Mouse (Mus musculus) heart, adult 11 months (tissue): ENCODE measurements around the gene Borcs7.
"Not testable (repeated sequence)": the region's sequence is repeated elsewhere in the genome, so short reads cannot be mapped to it uniquely, and the experiment has no call there.

Experiments used
- DNase-seq: peaks from one replicate; pipeline ENCODE4 v3.0.0; 2022

Borcs7 gene

GRCm38 (mm10) chr19:46718150-46718549 lies 28.4 kb downstream of the Borcs7 start:
- DNase-seq: no peak

DNA sequence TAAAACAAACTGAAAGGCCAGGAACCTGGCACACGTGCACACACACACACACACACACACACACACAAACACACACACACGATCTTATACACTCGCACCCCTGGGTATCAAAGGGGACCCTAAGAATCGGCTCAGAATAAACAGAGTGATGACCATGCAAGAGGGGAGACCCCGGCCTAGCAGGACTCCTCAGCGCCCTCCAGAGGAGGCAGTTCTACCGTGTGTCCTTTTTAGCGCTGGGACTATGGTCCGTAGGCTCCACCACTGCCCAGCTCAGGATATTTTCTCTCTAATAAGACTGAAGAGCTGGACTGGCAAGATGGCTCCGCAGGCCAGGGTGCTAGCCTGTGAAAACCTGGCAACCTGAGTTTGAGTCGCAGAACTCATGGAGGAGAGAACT lies 34.7 kb downstream of the Borcs7 start:
- no peak for DNase-seq

- DNase-seq: no peak
These were observed 36.4 kb downstream of the Borcs7 start for GRCm38 (mm10) chr19:46726142-46726541.

DNA sequence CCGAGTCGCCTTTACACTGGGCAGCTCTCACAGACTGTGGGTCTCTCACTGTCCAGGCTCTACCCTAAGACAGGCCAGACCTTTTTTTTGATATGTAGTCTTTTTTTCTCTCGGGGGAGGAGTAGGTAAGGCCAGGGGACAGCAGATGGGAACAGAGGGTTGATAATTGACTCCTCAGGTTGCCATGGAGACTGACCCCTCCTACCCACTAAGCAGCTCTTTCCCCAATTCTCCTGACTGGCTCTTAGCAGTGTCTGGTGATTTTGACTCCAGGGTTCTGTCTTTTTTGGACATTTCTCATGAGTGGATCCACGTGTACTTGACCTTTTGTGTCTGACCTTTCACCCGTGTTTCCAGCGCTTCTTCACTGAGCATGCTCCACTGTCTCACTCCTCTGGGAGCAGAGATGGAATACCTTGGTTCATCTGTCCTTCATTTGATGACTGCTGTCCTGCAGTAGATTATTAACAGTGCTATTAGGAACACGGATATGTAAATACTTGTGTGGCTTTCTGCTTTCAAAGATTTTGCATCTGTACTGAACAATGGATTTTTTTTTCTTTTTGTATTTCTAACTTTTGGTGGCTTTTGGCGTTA lies 37.5 kb downstream of the Borcs7 start:
- DNase-seq: no peak

DNA sequence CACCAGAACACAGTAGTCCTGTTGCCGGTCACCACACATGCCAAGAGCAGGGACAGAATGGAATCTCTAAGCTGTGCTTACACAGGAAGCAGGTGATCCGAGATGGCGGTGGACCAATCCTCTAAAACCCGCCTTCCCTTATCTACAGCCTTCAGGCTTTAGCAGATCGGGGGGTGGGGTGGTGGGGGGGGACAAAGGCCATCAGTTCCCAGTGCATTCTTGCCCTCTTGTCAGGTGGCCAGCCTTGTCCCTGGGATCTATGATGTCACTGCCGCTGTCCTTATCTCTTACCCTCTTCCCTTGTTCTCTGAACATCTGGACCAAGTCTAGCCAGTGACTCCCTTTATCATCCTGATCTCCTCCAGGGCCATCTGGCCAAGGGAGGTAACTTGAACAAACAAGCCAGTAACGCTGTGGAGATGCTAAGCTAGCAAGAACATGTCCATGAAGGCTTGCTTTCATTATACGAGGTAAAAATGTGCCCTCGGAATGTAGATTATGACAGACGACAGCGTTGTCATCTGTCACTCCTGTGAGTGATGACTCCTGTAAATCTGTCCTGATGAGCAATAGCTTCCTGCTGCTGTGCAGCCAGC lies 38.3 kb downstream of the Borcs7 start:
- DNase-seq: peak; percentile 91

DNA sequence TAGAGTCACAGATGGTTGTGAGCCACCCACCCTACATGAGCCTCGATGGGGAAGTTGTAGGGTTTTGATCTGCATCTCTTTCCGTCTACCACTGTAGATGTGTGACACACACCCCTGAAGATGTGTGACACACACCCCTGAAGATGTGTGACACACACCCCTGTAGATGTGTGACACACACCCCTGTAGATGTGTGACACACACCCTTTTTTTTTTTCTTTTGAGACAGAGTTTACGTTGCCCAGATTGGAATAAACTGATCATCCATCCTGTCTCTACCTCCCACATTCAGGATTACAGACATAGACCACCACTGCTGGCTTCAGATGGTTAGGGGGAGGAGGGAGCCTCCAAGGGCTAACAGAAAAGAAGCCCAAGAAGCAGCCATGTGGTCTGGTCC lies 39.2 kb downstream of the Borcs7 start:
- DNase-seq: no peak

DNA sequence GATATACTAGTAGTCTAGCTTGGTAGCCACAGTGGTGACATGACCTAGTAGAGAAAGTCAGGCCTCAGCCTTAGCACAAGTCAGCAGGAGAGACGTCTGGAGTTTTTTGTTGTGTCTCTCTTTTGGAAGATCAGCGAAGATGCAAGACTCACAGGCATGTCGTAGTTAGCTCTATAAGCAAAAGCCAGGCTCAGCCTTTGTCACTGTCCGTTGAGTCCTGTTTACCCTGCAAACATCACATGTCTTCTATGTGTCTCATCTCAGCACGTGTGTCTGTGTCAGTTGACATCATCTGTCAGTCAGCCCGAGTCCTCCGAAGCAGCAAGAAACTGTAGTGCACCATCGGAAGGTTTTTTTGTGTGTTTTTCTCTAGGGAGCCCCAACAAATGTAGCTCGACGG lies 41.6 kb downstream of the Borcs7 start:
- DNase-seq: no peak

GRCm38 (mm10) chr19:46732673-46733072 lies 43.0 kb downstream of the Borcs7 start:
- DNase-seq: not testable (repeated sequence)

DNA sequence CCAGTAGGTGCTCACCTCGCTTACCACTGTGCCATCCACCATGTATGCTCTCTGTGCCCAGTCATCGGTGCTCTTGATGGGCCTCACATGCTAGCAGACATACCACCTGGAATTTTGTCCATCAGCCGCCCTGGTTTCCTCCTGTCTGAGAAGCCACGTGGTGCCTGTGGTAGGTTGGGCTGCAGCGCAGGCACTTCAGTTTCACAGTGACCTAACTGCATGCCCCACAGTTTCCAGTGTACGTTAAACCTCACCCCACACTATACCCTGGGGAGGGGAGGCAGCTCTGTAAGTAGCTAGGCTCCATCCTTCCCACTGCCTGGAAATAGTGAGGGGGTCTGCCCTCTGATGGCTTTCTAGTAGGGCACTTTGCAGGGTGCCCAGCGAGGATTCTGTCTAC lies 43.9 kb downstream of the Borcs7 start:
- DNase-seq: no peak

- peak; percentile 89 for DNase-seq
These were observed 45.5 kb downstream of the Borcs7 start for GRCm38 (mm10) chr19:46735241-46735640.

- DNase-seq: peak; percentile 81
These were observed 47.4 kb downstream of the Borcs7 start for GRCm38 (mm10) chr19:46737106-46737505.

- peak; percentile 84 for DNase-seq
These were observed 50.8 kb downstream of the Borcs7 start for GRCm38 (mm10) chr19:46740341-46741008.

DNA sequence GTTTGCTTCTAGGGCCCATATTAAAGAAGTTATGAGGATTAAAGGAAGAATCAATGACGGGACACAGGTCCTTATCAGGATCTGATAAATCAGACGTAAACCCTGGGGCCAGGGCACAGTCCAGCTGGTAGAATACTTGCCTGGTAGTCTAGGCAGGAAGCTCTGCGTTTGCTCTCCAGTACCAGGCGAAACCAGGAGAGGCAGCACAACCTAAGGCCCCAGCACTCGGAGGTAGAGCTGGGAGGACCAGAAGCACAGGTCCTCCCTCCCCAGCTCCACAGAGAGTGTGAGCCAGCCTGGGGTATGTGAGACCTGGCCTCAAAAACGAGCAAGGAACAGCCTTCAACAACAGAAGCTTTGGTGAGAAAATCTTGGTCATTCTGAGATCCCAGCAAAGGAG lies 51.9 kb downstream of the Borcs7 start:
- no peak for DNase-seq

GRCm38 (mm10) chr19:46744681-46745080 lies 55.0 kb downstream of the Borcs7 start:
- no peak for DNase-seq

GRCm38 (mm10) chr19:46747799-46748198 lies 58.1 kb downstream of the Borcs7 start:
- no peak for DNase-seq

GRCm38 (mm10) chr19:46752235-46752634 lies 62.5 kb downstream of the Borcs7 start:
- peak; percentile 76 for DNase-seq
